Mouse (Mus musculus) testis, adult 2 months (tissue): ENCODE results near the gene Tmtc4.

Source experiments
- CTCF ChIP-seq: fragments of 200-500 bp; IDR thresholded peaks from 2 replicates; pipeline ENCODE4 v1.5.1; 2012; ENCODE audit warnings: low read depth, mild to moderate bottlenecking, inconsistent platforms, low read length, moderate library complexity; ENCODE audit not compliant: control insufficient read depth, insufficient read depth, insufficient replicate concordance
- POLR2A ChIP-seq: fragments of 200-500 bp; IDR thresholded peaks from 2 replicates; pipeline ENCODE4 v1.6.1; 2012; ENCODE audit warnings: low read depth, mild to moderate bottlenecking, inconsistent platforms, low read length, moderate library complexity; ENCODE audit not compliant: control insufficient read depth

GRCm38 (mm10) chr14:123003715-123004114, 19.9 kb upstream of the Tmtc4 start:
- no peak for TF ChIP-seq CTCF
- TF ChIP-seq POLR2A, result no peak
